Mouse (Mus musculus) heart, adult 2 months (tissue): ENCODE measurements at regions not wholly inside any gene's neighbourhood (a gene's known extent, or its start where the extent isn't known, plus 50 kb on each side); places are given as distances from the start of the nearest gene placed in this dataset.

ENCODE experiments used
- DNase-seq, 2 experiments: peaks; one replicate each; pipeline ENCODE4 v3.0.0; 2021
- H3K27ac ChIP-seq: fragments of 200-600 bp; 2 replicates; pipeline ENCODE4 v1.8.1; 2022
- H3K27me3 ChIP-seq: fragments of 200-500 bp; 2 replicates; pipeline ENCODE4 v1.6.1; 2012; ENCODE audit warnings: mild to moderate bottlenecking, low read length, inconsistent platforms, mixed read lengths; ENCODE audit not compliant: control insufficient read depth, insufficient read depth
- H3K36me3 ChIP-seq: fragments of 200-500 bp; 2 replicates; pipeline ENCODE4 v1.6.1; 2012; ENCODE audit warnings: low read length, inconsistent platforms; ENCODE audit not compliant: control insufficient read depth, insufficient read depth
- H3K4me1 ChIP-seq: fragments of 200-500 bp; 2 replicates; pipeline ENCODE4 v1.6.1; 2011; ENCODE audit warnings: low read length; ENCODE audit not compliant: control insufficient read depth, insufficient read depth
- H3K4me3 ChIP-seq: fragments of 200-600 bp; 2 replicates; pipeline ENCODE4 v1.8.1; 2022
- H3K79me2 ChIP-seq: fragments of 200-500 bp; replicated peaks from 2 replicates; pipeline ENCODE4 v1.6.1; 2012; ENCODE audit warnings: mild to moderate bottlenecking, inconsistent platforms, low read length, moderate library complexity, mixed read lengths; ENCODE audit not compliant: control insufficient read depth, insufficient read depth
- H3K9ac ChIP-seq: fragments of 200-500 bp; 2 replicates; pipeline ENCODE4 v1.6.1; 2012; ENCODE audit warnings: low read depth, mild to moderate bottlenecking, control low read depth, inconsistent platforms, low read length, mixed read lengths
- CTCF ChIP-seq: fragments of 200-600 bp; IDR thresholded peaks from 2 replicates; pipeline ENCODE4 v1.8.1; 2022; ENCODE audit warnings: antibody characterized with exemption, mild to moderate bottlenecking, moderate library complexity
- EP300 ChIP-seq: fragments of 200-500 bp; IDR thresholded peaks from 2 replicates; pipeline ENCODE4 v1.6.1; 2011; ENCODE audit warnings: low read depth, low read length, control low read depth; ENCODE audit not compliant: insufficient read depth
- POLR2A ChIP-seq: fragments of 200-500 bp; IDR thresholded peaks from 2 replicates; pipeline ENCODE4 v1.6.1; 2011; ENCODE audit warnings: mild to moderate bottlenecking, low read depth, low read length, control low read depth; ENCODE audit not compliant: insufficient read depth
- WGBS: fragments of 180-500 bp; shearing (Covaris S2); methylation state at CpG from one replicate; pipeline ENCODE4 v1.1.7; 2018; 5-methylcytosine and 5-hydroxymethylcytosine counted together
- intact Hi-C: fragments of 180-260 bp; cut with DNase I; formaldehyde crosslinking; loops from one replicate; pipeline ENCODE4 v1.15.1; 2025

DNA sequence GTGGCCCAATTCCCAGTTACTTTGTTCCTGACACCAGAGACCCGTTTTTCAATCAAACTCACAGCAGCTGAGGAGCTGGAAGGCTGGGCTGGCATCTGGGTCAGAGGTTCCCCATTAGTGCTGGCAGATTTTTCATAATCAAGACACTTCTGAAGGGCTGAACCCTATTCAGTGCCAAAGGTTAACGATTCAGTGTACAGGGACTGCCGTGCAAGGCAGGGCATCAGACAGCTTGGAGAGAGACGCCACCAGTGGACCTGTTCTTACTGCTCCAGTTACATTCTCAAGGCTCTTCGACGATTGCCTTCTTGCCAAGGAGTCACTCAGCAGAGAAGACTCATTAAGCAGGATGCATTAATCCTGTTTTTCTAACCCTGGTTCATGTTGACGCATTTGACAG lies 285.5 kb upstream of the Apob start:
- H3K27me3 ChIP-seq, result no peaks in the 10 kb centered on the region
- DNase-seq, result no peak
- no peak overlapping the region for H3K4me3 ChIP-seq
- H3K4me1 ChIP-seq, result no peaks in the 10 kb centered on the region
- no peak overlapping the region for H3K9ac ChIP-seq
- H3K36me3 ChIP-seq, result no peaks in the 10 kb centered on the region
- no peak for TF ChIP-seq EP300
- no peak for TF ChIP-seq POLR2A
- TF ChIP-seq CTCF, result no peak
- intact Hi-C loops, result no loop called here
- no peak overlapping the region for H3K27ac ChIP-seq
- WGBS, result 72% methylated on average over 7 of the region's 7 CpGs
- no peaks in the 10 kb centered on the region for H3K79me2 ChIP-seq

DNA sequence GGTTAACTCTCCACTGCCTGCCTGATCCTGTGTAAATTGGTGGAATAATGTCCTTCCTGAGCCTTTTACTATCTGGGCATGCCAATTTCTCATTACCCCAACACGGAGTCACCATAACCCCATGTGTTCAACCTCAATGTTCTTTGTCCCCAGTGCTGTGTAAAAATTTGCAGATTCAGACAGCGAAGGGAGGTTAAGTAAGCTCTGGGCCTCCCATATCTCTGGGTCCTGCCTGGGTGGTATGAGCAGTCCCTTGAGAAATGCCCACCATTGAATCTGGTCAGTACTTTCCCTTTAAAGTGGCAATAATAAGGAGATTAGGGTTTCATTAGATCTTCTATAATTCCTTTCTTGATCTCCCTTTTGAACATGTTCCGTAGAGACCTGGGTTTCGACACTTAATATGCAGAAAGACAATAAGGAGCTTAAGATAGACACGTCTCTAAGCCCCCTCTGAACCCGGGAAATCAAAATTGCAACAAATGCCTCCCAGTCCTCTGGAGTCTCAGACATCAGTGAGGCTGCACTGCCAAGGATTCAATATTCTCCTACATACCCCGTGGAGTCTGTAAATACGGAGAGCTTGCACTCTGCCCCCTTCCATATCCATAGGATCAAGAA lies 279.0 kb upstream of the Apob start:
- DNase-seq, result no peak
- H3K4me3 ChIP-seq, result no peak overlapping the region
- no peak for TF ChIP-seq CTCF
- TF ChIP-seq POLR2A, result no peak
- no peak for TF ChIP-seq EP300
- H3K36me3 ChIP-seq, result no peaks in the 10 kb centered on the region
- no peak overlapping the region for H3K9ac ChIP-seq
- no peaks in the 10 kb centered on the region for H3K27me3 ChIP-seq
- WGBS, result 77% methylated on average over 8 of the region's 8 CpGs
- no peak overlapping the region for H3K27ac ChIP-seq
- intact Hi-C loops, result no loop called here
- no peaks in the 10 kb centered on the region for H3K4me1 ChIP-seq
- H3K79me2 ChIP-seq, result no peaks in the 10 kb centered on the region

DNA sequence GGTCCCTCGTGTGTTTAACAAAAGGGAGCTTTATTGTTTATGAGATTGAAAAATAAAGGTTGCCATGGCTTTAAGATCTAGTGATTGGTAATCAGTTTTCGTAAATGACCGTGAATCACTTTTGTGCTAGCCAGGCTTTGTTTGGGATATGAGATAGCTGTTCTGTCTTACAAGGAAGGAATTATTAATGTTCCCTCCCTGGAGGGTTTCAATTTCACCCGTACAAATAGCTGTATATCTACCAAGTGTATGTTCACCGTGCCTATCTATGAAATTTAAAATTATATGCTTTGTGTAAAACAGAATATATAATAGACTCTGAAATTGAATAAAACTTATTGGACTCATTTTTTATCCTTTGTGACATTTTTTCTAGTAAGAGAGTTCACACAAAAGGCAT lies 268.3 kb upstream of the Apob start:
- Histone ChIP-seq H3K9ac (no peak overlapping the region), H3K27me3 (no peaks in the 10 kb centered on the region), H3K4me1 (no peaks in the 10 kb centered on the region), H3K27ac (no peak overlapping the region), H3K79me2 (no peaks in the 10 kb centered on the region), H3K4me3 (no peak overlapping the region), H3K36me3 (no peaks in the 10 kb centered on the region)
- intact Hi-C loops, result no loop called here
- TF ChIP-seq EP300, result no peak
- TF ChIP-seq POLR2A, result no peak
- TF ChIP-seq CTCF, result no peak
- no peak for DNase-seq
- 73% methylated on average over 5 of the region's 5 CpGs for WGBS

DNA sequence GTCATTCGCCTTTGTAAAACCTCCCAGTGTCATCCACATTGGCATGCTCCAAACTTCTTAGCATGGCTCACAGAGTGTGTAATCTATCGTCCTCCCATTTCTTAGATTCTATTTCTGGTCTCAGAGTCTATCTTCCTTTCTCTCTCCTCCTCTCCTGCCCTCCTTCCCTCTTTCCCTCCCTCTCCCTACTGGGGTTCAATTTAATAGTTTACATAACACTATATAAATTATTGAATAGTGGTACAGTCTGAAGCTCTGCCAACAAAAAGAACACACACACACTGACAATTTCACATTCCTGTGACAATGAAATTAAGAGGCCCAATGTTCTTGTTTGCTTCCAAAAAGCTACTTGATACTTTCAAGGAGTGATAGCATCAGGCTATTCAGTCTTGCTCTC lies 267.6 kb upstream of the Apob start:
- no peaks in the 10 kb centered on the region for H3K79me2 ChIP-seq
- DNase-seq, result no peak
- H3K27ac ChIP-seq, result no peak overlapping the region
- H3K27me3 ChIP-seq, result no peaks in the 10 kb centered on the region
- no peaks in the 10 kb centered on the region for H3K36me3 ChIP-seq
- TF ChIP-seq EP300, result no peak
- no peak for TF ChIP-seq POLR2A
- TF ChIP-seq CTCF, result no peak
- intact Hi-C loops, result no loop called here
- H3K4me1 ChIP-seq, result no peaks in the 10 kb centered on the region
- WGBS, result 44% methylated on average over 2 of the region's 2 CpGs
- no peak overlapping the region for H3K4me3 ChIP-seq
- H3K9ac ChIP-seq, result no peak overlapping the region

DNA sequence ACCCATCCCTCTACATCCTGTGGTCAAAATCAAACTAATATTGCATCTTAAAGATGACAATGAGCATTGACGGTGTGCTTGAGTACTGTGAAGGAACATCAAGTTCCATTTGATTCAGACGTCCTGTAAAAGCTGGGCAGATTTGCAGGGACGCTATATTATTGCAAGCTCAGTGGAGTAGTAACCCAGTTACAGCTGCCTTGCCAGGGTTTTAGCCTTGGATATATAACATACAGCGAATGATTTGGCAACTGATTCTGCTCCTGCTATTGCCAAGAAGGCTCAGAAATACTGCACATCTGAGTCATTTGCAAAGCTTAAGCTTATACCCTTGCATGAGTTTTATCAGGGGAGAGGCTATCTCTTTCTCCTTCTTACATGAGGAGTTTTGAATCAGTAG lies 262.4 kb upstream of the Apob start:
- 81% methylated on average over 4 of the region's 4 CpGs for WGBS
- intact Hi-C loops, result no loop called here
- Histone ChIP-seq H3K36me3 (no peaks in the 10 kb centered on the region), H3K27ac (no peak overlapping the region), H3K9ac (no peak overlapping the region), H3K27me3 (no peaks in the 10 kb centered on the region), H3K4me1 (no peaks in the 10 kb centered on the region), H3K4me3 (no peak overlapping the region), H3K79me2 (no peaks in the 10 kb centered on the region)
- no peak for DNase-seq
- no peak for TF ChIP-seq EP300
- no peak for TF ChIP-seq POLR2A
- no peak for TF ChIP-seq CTCF

DNA sequence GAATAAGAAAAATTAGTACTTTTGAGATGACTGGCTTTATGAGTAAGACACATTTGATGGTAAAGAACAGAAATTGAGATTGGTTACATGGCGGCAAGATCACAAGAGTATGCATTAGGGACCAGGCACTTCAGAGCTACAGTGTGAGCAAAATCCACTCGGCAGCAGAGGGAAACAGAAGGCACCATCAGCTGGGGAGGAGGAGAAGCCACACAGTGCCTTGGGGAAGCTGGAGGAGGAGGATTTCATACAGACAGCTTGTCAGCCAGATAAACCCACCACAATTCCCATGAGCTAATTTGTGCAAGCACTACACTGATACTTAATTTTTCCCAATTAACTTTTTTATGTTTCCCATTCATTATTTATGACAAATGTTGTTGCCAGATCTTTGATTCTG lies 258.9 kb upstream of the Apob start:
- Histone ChIP-seq H3K9ac (no peak overlapping the region), H3K4me1 (no peaks in the 10 kb centered on the region), H3K4me3 (no peak overlapping the region), H3K79me2 (no peaks in the 10 kb centered on the region), H3K27me3 (no peaks in the 10 kb centered on the region), H3K36me3 (no peaks in the 10 kb centered on the region), H3K27ac (no peak overlapping the region)
- DNase-seq, result no peak
- WGBS, result 69% methylated on average over 2 of the region's 2 CpGs
- intact Hi-C loops, result no loop called here
- no peak for TF ChIP-seq EP300
- no peak for TF ChIP-seq CTCF
- no peak for TF ChIP-seq POLR2A
